Comparison of ENCODE assay signal across 8 mouse cellular contexts in the genomic region with DNA sequence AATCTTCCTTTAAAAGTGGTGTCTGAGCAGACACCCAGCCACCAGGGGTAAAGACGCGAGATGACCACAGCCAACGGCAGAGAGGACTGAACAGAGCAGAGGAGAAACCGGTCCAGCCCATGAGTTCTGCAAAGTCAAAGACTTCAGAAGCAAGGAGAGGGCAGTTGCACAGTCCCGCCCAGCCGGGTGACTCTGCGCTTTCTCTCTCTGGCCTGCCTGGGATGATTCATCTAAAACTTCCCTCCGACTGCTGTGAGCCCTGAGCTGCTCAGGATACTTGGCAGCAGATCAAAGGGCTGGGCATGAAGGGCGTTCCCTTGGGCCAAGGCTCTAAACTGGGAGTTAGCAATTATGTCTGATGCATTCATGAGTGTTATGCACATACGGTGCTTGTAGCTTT. TPM values are rescaled to one million over a fixed set of nuclear protein-coding genes. Genes with fewer than 3 reads are reported as not detected.
DNase-seq lines count a peak whose midpoint lies in the region; ATAC-seq and TF ChIP-seq lines count a peak whose summit lies in the region.

No protein-coding gene starts in this region.

- H3K4me3 ChIP-seq in intestine, embryonic 16.5 days (ENCODE audit: low read length) = no peak overlapping the region
- H3K4me3 ChIP-seq in neural tube, embryonic 14.5 days (ENCODE audit: low read depth, low read length) = no peak overlapping the region
- H3K4me3 ChIP-seq in thymus, adult 2 months (ENCODE audit: control insufficient read depth, insufficient read depth, low read length) = no peak overlapping the region

- peaks cover 14% of the 10 kb centered on the region for H3K4me1 ChIP-seq in intestine, embryonic 16.5 days (ENCODE audit: control insufficient read depth, insufficient read depth, low read length)
- no peaks in the 10 kb centered on the region for H3K4me1 ChIP-seq in neural tube, embryonic 14.5 days (ENCODE audit: control insufficient read depth, insufficient read depth, low read length)
- no peaks in the 10 kb centered on the region for H3K4me1 ChIP-seq in thymus, adult 2 months (replicated peaks; ENCODE audit: control insufficient read depth, insufficient read depth, low read length)

- H3K4me2 ChIP-seq in intestine, embryonic 16.5 days (ENCODE audit: low read depth, low read length) = no peak overlapping the region
- H3K4me2 ChIP-seq in neural tube, embryonic 14.5 days (ENCODE audit: low read depth, low read length) = no peak overlapping the region

- H3K27ac ChIP-seq in intestine, embryonic 16.5 days (ENCODE audit: low read length) = no peak overlapping the region
- no peak overlapping the region for H3K27ac ChIP-seq in neural tube, embryonic 14.5 days (ENCODE audit: low read depth, low read length)
- H3K27ac ChIP-seq in thymus, adult 2 months (ENCODE audit: control insufficient read depth, insufficient read depth, low read length) = no peak overlapping the region

- H3K9ac ChIP-seq in intestine, embryonic 16.5 days (ENCODE audit: low read depth, low read length) = no peak overlapping the region
- no peak overlapping the region for H3K9ac ChIP-seq in neural tube, embryonic 14.5 days (replicated peaks; ENCODE audit: low read depth, low read length)

- H3K27me3 ChIP-seq in intestine, embryonic 16.5 days (replicated peaks; ENCODE audit: control insufficient read depth, insufficient read depth, low read length) = no peaks in the 10 kb centered on the region
- no peaks in the 10 kb centered on the region for H3K27me3 ChIP-seq in neural tube, embryonic 14.5 days (ENCODE audit: control insufficient read depth, insufficient read depth, low read length)
- H3K27me3 ChIP-seq in thymus, adult 2 months (ENCODE audit: control insufficient read depth, insufficient read depth, low read length) = no peaks in the 10 kb centered on the region

- 19% methylated on average over 10 of the region's 10 CpGs for WGBS in intestine, embryonic 16.5 days
- WGBS in neural tube, embryonic 14.5 days = 27% methylated on average over 10 of the region's 10 CpGs
- WGBS in thymus, adult 2 months = 12% methylated on average over 10 of the region's 10 CpGs

- TF ChIP-seq CTCF in thymus, adult 2 months (IDR thresholded peaks at IDR 0.05; ENCODE audit: borderline replicate concordance, control insufficient read depth, extremely low read depth, insufficient read depth, low read length, poor library complexity) = no peak

- H3K36me3 ChIP-seq in intestine, embryonic 16.5 days (ENCODE audit: control insufficient read depth, insufficient read depth, low read length) = no peaks in the 10 kb centered on the region
- H3K36me3 ChIP-seq in neural tube, embryonic 14.5 days (ENCODE audit: control insufficient read depth, insufficient read depth, low read length) = no peaks in the 10 kb centered on the region
- H3K36me3 ChIP-seq in thymus, adult 2 months (ENCODE audit: control insufficient read depth, insufficient read depth, low read length) = no peaks in the 10 kb centered on the region

- DNase-seq in MN1 (ENCODE audit: low spot score) = peak; percentile 97
- peak; percentile 66 for DNase-seq in c-Kit-positive CD71-negative TER-119-negative erythroid progenitor cells, embryonic 14.5 days (ENCODE audit: low read depth)
- DNase-seq in gastrocnemius, postnatal 4 days (ENCODE audit: low spot score in 2 of 2) = peak; percentile 47 to 75
- peak; percentile 89 to 94 for DNase-seq in lung, adult 18-20 months
- DNase-seq in thymus, adult 2 months = no peak
- DNase-seq in left cerebral cortex, postnatal 14 days (ENCODE audit: low spot score in 2 of 2) = no peak

- intact Hi-C loops in left cerebral cortex, postnatal 14 days (cut with DNase I) = loop anchor here (5.0 kb wide), 2 partner anchors 98 to 113 kb away; partner anchors contain the start of genes Dnajb4 and Fubp1

- TF ChIP-seq POLR2A in thymus, adult 2 months (IDR thresholded peaks at IDR 0.05; ENCODE audit: control insufficient read depth, extremely low read depth, insufficient read depth, low read length, poor library complexity) = no peak

- no peaks in the 10 kb centered on the region for H3K9me3 ChIP-seq in intestine, embryonic 16.5 days (ENCODE audit: control insufficient read depth, low read length)
- H3K9me3 ChIP-seq in neural tube, embryonic 14.5 days (ENCODE audit: control insufficient read depth, low read length) = no peaks in the 10 kb centered on the region

- ATAC-seq in intestine, embryonic 16.5 days = peak; percentile 89
- peak; percentile 57; the same call in 1 of the 2 replicates for ATAC-seq in neural tube, embryonic 14.5 days (ENCODE audit: low read depth)

RNA-seq across cellular contexts. Expression of gene Gipc2, which starts 51.2 kb away (rescaled TPM):
- 1 to 10 TPM in 1 of 2 experiments, under 1 TPM in 1; 0.86 to 1.4 TPM for total RNA-seq in gastrocnemius, postnatal 4 days (2021)
- 244 TPM in 2 replicates for polyA plus RNA-seq in intestine, embryonic 16.5 days (2015; fragmentation: Nextera tagmentation; extraction: Ambion mirVana)
- polyA plus RNA-seq in neural tube, embryonic 14.5 days (2014; fragmentation: Nextera tagmentation; extraction: Ambion mirVana) = 7.7 and 15.2 TPM in 2 replicates
- 3.2 and 4.0 TPM in 2 replicates for polyA plus RNA-seq in thymus, adult 2 months (2012; rRNA removed)
- 1 to 10 TPM; 3.1 to 4.1 TPM for total RNA-seq in left cerebral cortex, postnatal 14 days (2021)

Comparison
In these comparisons a context has a peak if more than half of its experiments do, and no peak if none do; other contexts are left out.
1. DNase-seq: peak in MN1 (single experiment), c-Kit-positive CD71-negative TER-119-negative erythroid progenitor cells, embryonic 14.5 days (single experiment), gastrocnemius, postnatal 4 days (2 of 2) and lung, adult 18-20 months (2 of 2); none in thymus, adult 2 months (single experiment) and left cerebral cortex, postnatal 14 days (0 of 2).
2. RNA of gene Gipc2, which starts 51.2 kb away (polyA plus RNA-seq): 244 TPM in intestine, embryonic 16.5 days; 7.7 to 15.2 TPM in neural tube, embryonic 14.5 days and 3.2 to 4.0 TPM in thymus, adult 2 months; every median in the first group is over 10 times any median in the second.